Mouse (Mus musculus): ENCODE measurements around the gene Fbln2. TPM values are rescaled to one million over a fixed set of nuclear protein-coding genes. Genes with fewer than 3 reads are reported as not detected.
A peak's percentile ranks its signal among the peaks of the same experiment; 100 is the strongest.

Fbln2 gene
- total and polyA plus RNA-seq, 2 experiments from 2014 or later = 19.6 to 41.1 TPM

DNA sequence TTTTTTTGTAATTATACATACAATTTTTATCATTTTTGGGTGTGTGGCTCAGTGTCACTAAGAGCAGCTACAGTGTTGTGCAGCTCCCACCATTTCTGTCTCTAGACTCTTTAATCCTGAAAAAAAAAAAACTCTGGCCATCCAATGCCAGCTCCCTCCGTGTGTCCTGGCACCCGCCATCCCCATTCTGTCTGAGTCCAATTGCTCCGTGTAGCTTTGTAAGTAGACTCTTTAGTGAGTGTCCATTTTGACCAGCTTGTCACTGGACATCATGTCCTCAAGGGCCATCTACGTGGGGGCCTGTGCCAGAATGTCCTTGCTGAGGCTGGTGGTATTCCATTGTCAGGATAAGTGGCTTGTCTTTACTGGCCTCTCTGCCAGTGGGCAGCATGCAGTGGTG, 13.1 kb downstream of the Fbln2 start:
- H3K27me3 ChIP-seq (ENCODE audit: insufficient read depth, low read length) = no peaks in the 10 kb centered on the region
- no peak overlapping the region for H3K4me2 ChIP-seq (ENCODE audit: low read depth)
- no peak for ATAC-seq
- H3K4me1 ChIP-seq (ENCODE audit: insufficient read depth) = no peaks in the 10 kb centered on the region; the same call in 1 of the 2 replicates
- 55% methylated on average over 4 of the region's 4 CpGs for WGBS
- no peak for DNase-seq
- H3K4me3 ChIP-seq (ENCODE audit: low read depth, low read length) = no peak overlapping the region
- TF ChIP-seq CTCF (IDR thresholded peaks at IDR 0.05; ENCODE audit: low read depth) = no peak
- no peaks in the 10 kb centered on the region for H3K9me3 ChIP-seq (ENCODE audit: low read length)
- no peak overlapping the region for H3K27ac ChIP-seq (ENCODE audit: low read depth, low read length)
- H3K9ac ChIP-seq = no peak overlapping the region
- no peaks in the 10 kb centered on the region for H3K36me3 ChIP-seq (ENCODE audit: insufficient read depth)

DNA sequence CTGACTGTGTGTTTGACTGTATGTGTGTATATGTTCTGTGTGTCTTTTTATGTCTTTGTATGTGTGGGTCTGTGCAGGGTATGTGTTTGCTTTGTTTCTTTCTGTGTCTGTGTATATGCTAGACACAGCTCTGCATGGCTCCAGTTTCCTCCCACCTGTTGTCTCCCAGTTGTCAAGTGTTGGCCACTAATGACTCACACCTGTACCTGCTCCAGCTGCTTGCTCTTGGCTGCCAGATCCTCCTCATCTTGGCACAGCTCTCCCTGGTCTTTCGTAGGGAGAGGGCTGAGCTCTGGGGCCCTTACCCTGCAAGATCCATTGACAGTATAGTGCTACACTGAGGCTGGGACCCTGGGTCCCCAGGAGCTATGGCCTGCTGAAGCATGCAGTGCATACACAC, 13.8 kb downstream of the Fbln2 start:
- TF ChIP-seq CTCF (IDR thresholded peaks at IDR 0.05; ENCODE audit: low read depth) = no peak
- H3K4me1 ChIP-seq (ENCODE audit: insufficient read depth) = no peaks in the 10 kb centered on the region
- ATAC-seq (no peak), DNase-seq (no peak)
- H3K9me3 ChIP-seq (ENCODE audit: low read length) = no peaks in the 10 kb centered on the region
- H3K4me2 ChIP-seq (ENCODE audit: low read depth) = no peak overlapping the region
- no peak overlapping the region for H3K4me3 ChIP-seq (ENCODE audit: low read depth, low read length)
- H3K27ac ChIP-seq (ENCODE audit: low read depth, low read length) = no peak overlapping the region
- no peak overlapping the region for H3K9ac ChIP-seq
- no peaks in the 10 kb centered on the region for H3K27me3 ChIP-seq (ENCODE audit: insufficient read depth, low read length)
- H3K36me3 ChIP-seq (ENCODE audit: insufficient read depth) = no peaks in the 10 kb centered on the region
- WGBS = 56% methylated on average over 1 of the region's 1 CpGs

DNA sequence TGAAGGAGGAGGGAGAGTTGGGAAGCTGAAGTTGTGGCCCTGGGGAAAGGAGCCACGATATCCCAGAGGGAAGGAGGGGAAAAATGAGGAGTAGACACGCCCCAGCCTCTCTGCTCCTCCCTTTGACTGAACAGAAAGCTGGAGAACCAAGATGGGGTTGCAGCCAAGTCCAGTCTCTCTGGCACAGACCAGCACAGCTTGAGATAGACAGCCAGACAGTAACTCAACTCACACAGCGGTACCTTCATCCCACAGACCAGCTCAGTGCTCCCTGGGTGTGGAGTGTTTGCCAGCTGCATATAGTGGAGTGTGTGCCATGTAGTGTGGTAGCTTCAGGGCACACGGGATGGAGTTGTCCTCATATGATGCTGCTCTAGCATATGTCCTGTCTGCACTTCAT, 16.7 kb downstream of the Fbln2 start:
- 59% methylated on average over 4 of the region's 4 CpGs for WGBS
- DNase-seq = no peak

DNA sequence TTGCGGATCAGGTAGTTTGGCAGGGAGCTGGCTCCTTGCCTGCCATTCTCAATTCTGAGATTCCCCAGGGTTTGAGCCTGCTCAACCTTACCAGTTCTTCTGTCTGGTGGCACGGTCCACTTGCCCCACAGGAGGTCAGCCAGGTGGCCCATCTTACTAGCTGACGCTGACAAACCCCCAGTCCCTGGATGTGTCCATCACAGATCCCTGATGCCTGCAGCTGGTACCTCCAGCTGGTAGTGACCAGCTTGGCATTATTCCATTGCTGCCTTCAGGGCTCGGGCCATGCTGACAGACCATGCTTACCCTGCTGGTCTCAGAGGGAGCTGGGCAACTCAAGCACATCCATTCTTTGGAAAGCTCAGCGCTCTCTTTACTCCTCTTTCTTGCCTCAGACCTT, 18.7 kb downstream of the Fbln2 start:
- no peaks in the 10 kb centered on the region for H3K27me3 ChIP-seq (ENCODE audit: insufficient read depth, low read length)
- no peaks in the 10 kb centered on the region for H3K4me1 ChIP-seq (ENCODE audit: insufficient read depth)
- H3K4me3 ChIP-seq (ENCODE audit: low read depth, low read length) = no peak overlapping the region
- DNase-seq (no peak), ATAC-seq (no peak)
- H3K9ac ChIP-seq = no peak overlapping the region
- H3K27ac ChIP-seq (ENCODE audit: low read depth, low read length) = no peak overlapping the region
- H3K9me3 ChIP-seq (ENCODE audit: low read length) = no peaks in the 10 kb centered on the region
- H3K4me2 ChIP-seq (ENCODE audit: low read depth) = no peak overlapping the region
- TF ChIP-seq CTCF (IDR thresholded peaks at IDR 0.05; ENCODE audit: low read depth) = no peak
- WGBS = 76% methylated on average over 5 of the region's 5 CpGs
- no peaks in the 10 kb centered on the region for H3K36me3 ChIP-seq (ENCODE audit: insufficient read depth)

More for the DNA sequence above, 16.7 kb downstream of the Fbln2 start:
- no peak overlapping the region for H3K9ac ChIP-seq
- ATAC-seq = no peak
- TF ChIP-seq CTCF (IDR thresholded peaks at IDR 0.05; ENCODE audit: low read depth) = no peak
- no peaks in the 10 kb centered on the region for H3K9me3 ChIP-seq (ENCODE audit: low read length)
- no peak overlapping the region for H3K27ac ChIP-seq (ENCODE audit: low read depth, low read length)
- H3K36me3 ChIP-seq (ENCODE audit: insufficient read depth) = no peaks in the 10 kb centered on the region
- H3K4me1 ChIP-seq (ENCODE audit: insufficient read depth) = no peaks in the 10 kb centered on the region
- H3K4me3 ChIP-seq (ENCODE audit: low read depth, low read length) = no peak overlapping the region
- H3K4me2 ChIP-seq (ENCODE audit: low read depth) = no peak overlapping the region
- no peaks in the 10 kb centered on the region for H3K27me3 ChIP-seq (ENCODE audit: insufficient read depth, low read length)

DNA sequence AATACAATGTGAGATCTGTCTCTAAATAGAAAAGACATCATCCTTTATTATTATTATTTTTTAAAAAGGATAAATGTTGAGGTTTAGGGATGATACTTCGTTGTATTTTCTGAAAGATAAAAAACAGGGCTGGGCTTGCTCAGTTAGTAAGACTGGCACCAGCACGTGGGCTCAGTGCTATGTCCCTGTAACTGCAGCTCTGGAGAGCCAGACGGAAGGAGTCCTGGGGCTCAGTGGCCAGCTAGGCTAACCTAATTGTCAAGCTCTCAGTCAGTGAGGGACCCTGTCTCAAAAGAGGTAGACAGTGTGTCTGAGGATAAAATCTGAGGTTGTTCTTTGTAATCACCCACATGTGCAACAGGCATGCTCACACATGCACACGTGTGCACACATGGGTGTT, 19.3 kb downstream of the Fbln2 start:
- ATAC-seq (no peak), DNase-seq (no peak)
- no peak overlapping the region for H3K4me2 ChIP-seq (ENCODE audit: low read depth)
- H3K36me3 ChIP-seq (ENCODE audit: insufficient read depth) = no peaks in the 10 kb centered on the region
- no peak overlapping the region for H3K9ac ChIP-seq
- H3K27ac ChIP-seq (ENCODE audit: low read depth, low read length) = no peak overlapping the region
- H3K4me3 ChIP-seq (ENCODE audit: low read depth, low read length) = no peak overlapping the region
- H3K4me1 ChIP-seq (ENCODE audit: insufficient read depth) = no peaks in the 10 kb centered on the region
- WGBS = 89% methylated on average over 4 of the region's 4 CpGs
- no peaks in the 10 kb centered on the region for H3K27me3 ChIP-seq (ENCODE audit: insufficient read depth, low read length)
- no peaks in the 10 kb centered on the region for H3K9me3 ChIP-seq (ENCODE audit: low read length)
- TF ChIP-seq CTCF (IDR thresholded peaks at IDR 0.05; ENCODE audit: low read depth) = no peak

DNA sequence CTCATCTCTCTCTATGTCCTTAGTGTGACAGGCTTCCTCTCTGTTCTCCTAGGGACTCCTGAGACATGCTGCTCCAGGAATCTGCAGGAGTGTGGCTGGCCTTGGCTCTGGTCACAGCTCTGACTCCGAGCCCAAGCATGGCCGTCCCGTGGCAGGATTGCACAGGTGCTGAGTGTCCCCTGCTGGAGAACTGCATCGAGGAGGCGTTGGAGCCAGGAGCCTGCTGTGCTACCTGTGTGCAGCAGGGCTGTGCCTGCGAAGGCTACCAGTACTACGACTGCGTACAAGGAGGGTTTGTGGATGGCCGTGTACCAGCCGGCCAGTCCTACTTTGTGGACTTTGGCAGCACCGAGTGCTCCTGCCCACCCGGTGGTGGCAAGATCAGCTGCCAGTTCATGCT, 20.8 kb downstream of the Fbln2 start:
- Histone ChIP-seq H3K9me3 (ENCODE audit: low read length) (no peaks in the 10 kb centered on the region), H3K27me3 (ENCODE audit: insufficient read depth, low read length) (no peaks in the 10 kb centered on the region), H3K4me2 (ENCODE audit: low read depth) (no peak overlapping the region), H3K36me3 (ENCODE audit: insufficient read depth) (no peaks in the 10 kb centered on the region), H3K4me3 (ENCODE audit: low read depth, low read length) (no peak overlapping the region), H3K9ac (no peak overlapping the region), H3K4me1 (ENCODE audit: insufficient read depth) (no peaks in the 10 kb centered on the region), H3K27ac (ENCODE audit: low read depth, low read length) (no peak overlapping the region)
- WGBS = 73% methylated on average over 12 of the region's 12 CpGs
- DNase-seq = no peak
- ATAC-seq = no peak
- peak; percentile 29 for TF ChIP-seq CTCF (IDR thresholded peaks at IDR 0.05; ENCODE audit: low read depth)

DNA sequence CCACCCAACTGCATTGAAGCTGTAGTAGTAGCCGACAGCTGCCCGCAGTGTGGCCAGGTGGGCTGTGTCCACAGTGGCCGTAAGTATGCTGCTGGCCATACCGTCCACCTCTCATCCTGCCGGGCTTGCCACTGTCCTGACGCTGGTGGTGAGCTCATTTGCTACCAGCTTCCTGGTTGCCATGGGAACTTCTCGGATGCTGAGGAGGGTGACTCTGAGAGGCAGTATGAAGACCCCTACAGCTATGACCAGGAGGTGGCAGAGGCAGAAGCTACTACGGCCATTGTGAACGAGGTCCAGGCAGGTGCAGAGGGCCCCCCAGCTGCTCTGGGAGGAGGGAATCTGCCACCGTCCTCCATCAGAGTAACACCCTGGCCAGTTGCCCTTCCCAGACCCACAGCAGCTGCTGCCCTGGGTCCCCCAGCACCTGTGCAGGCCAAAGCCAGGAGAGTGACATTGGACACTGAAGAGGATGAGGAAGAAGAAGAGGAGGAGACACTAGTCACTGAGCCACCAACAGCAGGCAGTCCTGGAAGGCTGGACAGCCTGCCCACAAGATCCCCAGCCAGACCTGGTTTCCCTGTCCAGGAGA, 21.3 kb downstream of the Fbln2 start:
- Histone ChIP-seq H3K27me3 (ENCODE audit: insufficient read depth, low read length) (no peaks in the 10 kb centered on the region), H3K9ac (no peak overlapping the region), H3K36me3 (ENCODE audit: insufficient read depth) (no peaks in the 10 kb centered on the region), H3K4me3 (ENCODE audit: low read depth, low read length) (no peak overlapping the region), H3K27ac (ENCODE audit: low read depth, low read length) (no peak overlapping the region), H3K4me2 (ENCODE audit: low read depth) (no peak overlapping the region), H3K4me1 (ENCODE audit: insufficient read depth) (no peaks in the 10 kb centered on the region), H3K9me3 (ENCODE audit: low read length) (no peaks in the 10 kb centered on the region)
- DNase-seq = no peak
- no peak for TF ChIP-seq CTCF (IDR thresholded peaks at IDR 0.05; ENCODE audit: low read depth)
- 0 out of 2 replicates have a peak, but pooled peaks have one; percentile 28 for ATAC-seq
- 55% methylated on average over 10 of the region's 10 CpGs for WGBS
